Comparison of ENCODE assay signal across 13 mouse cellular contexts in the genomic region with DNA sequence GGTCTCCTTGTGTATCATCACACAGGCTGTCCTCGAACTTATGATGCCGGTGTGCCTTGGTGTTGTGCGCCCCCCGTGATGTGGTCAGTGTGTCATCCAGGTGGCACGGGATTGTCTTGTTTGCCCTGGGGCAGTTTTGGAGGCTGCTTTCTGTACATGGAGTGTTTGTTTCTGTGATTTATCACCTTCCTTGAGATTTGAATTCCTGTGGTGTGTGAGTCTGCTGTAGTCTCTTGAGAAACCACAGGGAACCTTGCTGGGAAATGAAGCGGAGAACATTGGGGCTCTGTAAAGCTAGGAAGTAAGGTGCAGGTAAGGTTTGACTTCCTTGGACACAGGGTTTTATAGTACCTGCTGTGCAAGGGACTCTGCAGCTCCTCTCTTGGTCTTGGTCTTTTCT.
"Had no signal": no experiment of that assay in that cellular context is flagged by ENCODE, and none has a peak within 500 bp of the region (broad histone marks: within the 10 kb centered on the region; RNA-seq: fewer than 3 reads in every experiment).

No protein-coding gene starts in this region.

- H3K36me3 ChIP-seq: liver, embryonic 12.5 days; midbrain, embryonic 12.5 days; neural tube, embryonic 13.5 days; stomach, embryonic 15.5 days had no signal

- H3K27ac ChIP-seq: liver, embryonic 12.5 days; midbrain, embryonic 12.5 days; neural tube, embryonic 13.5 days; stomach, embryonic 15.5 days had no signal

- H3K27me3 ChIP-seq: limb, embryonic 15.5 days; liver, embryonic 12.5 days; midbrain, embryonic 12.5 days; neural tube, embryonic 13.5 days; stomach, embryonic 15.5 days had no signal

- H3K4me2 ChIP-seq: limb, embryonic 15.5 days; liver, embryonic 12.5 days; lung, embryonic 14.5 days; midbrain, embryonic 12.5 days; neural tube, embryonic 13.5 days; stomach, embryonic 15.5 days had no signal

- H3K9me3 ChIP-seq: limb, embryonic 15.5 days; liver, embryonic 12.5 days; midbrain, embryonic 12.5 days; neural tube, embryonic 13.5 days; stomach, embryonic 15.5 days had no signal

- DNase-seq: kidney, adult 2 months; kidney, postnatal 10 days; left cerebral cortex, postnatal 4 days; lung, embryonic 14.5 days; lung, postnatal 14 days; right cerebral cortex, postnatal 14 days; thymus, postnatal 4 days had no signal

- H3K4me3 ChIP-seq: limb, embryonic 15.5 days; liver, embryonic 12.5 days; midbrain, embryonic 12.5 days; neural tube, embryonic 13.5 days; stomach, embryonic 15.5 days had no signal

- H3K9ac ChIP-seq: limb, embryonic 15.5 days; liver, embryonic 12.5 days; lung, embryonic 14.5 days; midbrain, embryonic 12.5 days; neural tube, embryonic 13.5 days; stomach, embryonic 15.5 days had no signal

- ATAC-seq: liver, embryonic 12.5 days; midbrain, embryonic 16.5 days had no signal
